Mouse (Mus musculus) neural tube, embryonic 12.5 days (tissue): ENCODE data around the gene Tmem151a. TPM values are rescaled to one million over a fixed set of nuclear protein-coding genes. Genes with fewer than 3 reads are reported as not detected.
A peak's percentile ranks its signal among the peaks of the same experiment; 100 is the strongest.

Experiments used
- ATAC-seq: fragments of 200-750 bp; cut with Nextera tagmentation; 2 replicates; pipeline ENCODE4 v1.8.0; 2017; ENCODE audit warnings: low read depth, mild to moderate bottlenecking, moderate TSS enrichment, moderate library complexity; ENCODE audit not compliant: low FRiP score
- H3K27ac ChIP-seq: fragments of 300-500 bp; sonication (generic); 2 replicates; pipeline ENCODE4 v1.5.1; 2016
- H3K27me3 ChIP-seq: fragments of 300-500 bp; sonication (generic); replicated peaks from 2 replicates; pipeline ENCODE4 v1.6.1; 2016; ENCODE audit warnings: mild to moderate bottlenecking
- H3K36me3 ChIP-seq: fragments of 300-500 bp; sonication (generic); 2 replicates; pipeline ENCODE4 v1.6.1; 2016; ENCODE audit warnings: mild to moderate bottlenecking
- H3K4me1 ChIP-seq: fragments of 300-500 bp; sonication (generic); 2 replicates; pipeline ENCODE4 v1.6.1; 2016
- H3K4me2 ChIP-seq: fragments of 300-500 bp; sonication (generic); replicated peaks from 2 replicates; pipeline ENCODE4 v1.6.1; 2016; ENCODE audit warnings: mild to moderate bottlenecking
- H3K4me3 ChIP-seq: fragments of 300-500 bp; sonication (generic); 2 replicates; pipeline ENCODE4 v1.5.1; 2016
- H3K9ac ChIP-seq: fragments of 300-500 bp; sonication (generic); 2 replicates; pipeline ENCODE4 v1.6.1; 2016; ENCODE audit warnings: mild to moderate bottlenecking
- H3K9me3 ChIP-seq: fragments of 300-500 bp; sonication (generic); 2 replicates; pipeline ENCODE4 v1.6.1; 2016; ENCODE audit warnings: mild to moderate bottlenecking
- WGBS: fragments of 180-500 bp; shearing (Covaris S2); methylation state at CpG from one replicate; pipeline ENCODE4 v1.1.7; 2016; 5-methylcytosine and 5-hydroxymethylcytosine counted together
- polyA plus RNA-seq: library from polyadenylated mRNA; unstranded; fragments of >200 nt; fragmentation: Nextera tagmentation; extraction: Ambion mirVana; gene quantifications from 2 replicates; pipeline ENCODE4 v1.2.1, GENCODE M21; 2016

Gene Tmem151a
- polyA plus RNA-seq, 1 experiment from 2014 or later, result 2.8 TPM

GRCm38 (mm10) chr19:5071545-5072369, 13.6 kb downstream of the Tmem151a start:
- ATAC-seq, result peak; percentile 75
- H3K27ac ChIP-seq, result peak overlapping the region; percentile 39; the same call in 1 of the 2 replicates
- H3K4me2 ChIP-seq, result peak overlapping the region; percentile 86
- no peaks in the 10 kb centered on the region for H3K9me3 ChIP-seq
- H3K36me3 ChIP-seq, result no peaks in the 10 kb centered on the region
- under 1% methylated on average over 40 of the region's 40 CpGs for WGBS
- peak overlapping the region; percentile 41; the same call in 1 of the 2 replicates for H3K9ac ChIP-seq
- H3K4me3 ChIP-seq, result peak overlapping the region; percentile 35
- peaks cover 48% of the 10 kb centered on the region for H3K27me3 ChIP-seq
- peaks cover 50% of the 10 kb centered on the region for H3K4me1 ChIP-seq

GRCm38 (mm10) chr19:5071077-5071476, 14.3 kb downstream of the Tmem151a start:
- Histone ChIP-seq H3K9ac (0 out of 2 replicates have a peak overlapping the region, but pooled peaks have one; percentile 41), H3K9me3 (no peaks in the 10 kb centered on the region), H3K4me1 (peaks cover 50% of the 10 kb centered on the region), H3K27ac (peak overlapping the region; percentile 39; the same call in 1 of the 2 replicates), H3K27me3 (peaks cover 52% of the 10 kb centered on the region), H3K36me3 (no peaks in the 10 kb centered on the region), H3K4me3 (peak overlapping the region; percentile 35), H3K4me2 (peak overlapping the region; percentile 86)
- no peak for ATAC-seq
- WGBS, result 10% methylated on average over 11 of the region's 11 CpGs

- peaks cover 57% of the 10 kb centered on the region for H3K27me3 ChIP-seq
Measured at GRCm38 (mm10) chr19:5069978-5070377, 15.4 kb downstream of the Tmem151a start.

GRCm38 (mm10) chr19:5069486-5069885, 15.8 kb downstream of the Tmem151a start:
- Histone ChIP-seq H3K9ac (no peak overlapping the region), H3K4me1 (peaks cover 57% of the 10 kb centered on the region), H3K4me3 (no peak overlapping the region), H3K4me2 (peak overlapping the region; percentile 86), H3K36me3 (no peaks in the 10 kb centered on the region), H3K27me3 (peaks cover 55% of the 10 kb centered on the region), H3K27ac (no peak overlapping the region), H3K9me3 (no peaks in the 10 kb centered on the region)
- no peak for ATAC-seq
- WGBS, result 87% methylated on average over 5 of the region's 5 CpGs

More at GRCm38 (mm10) chr19:5069978-5070377, 15.4 kb downstream of the Tmem151a start:
- H3K9ac ChIP-seq, result 0 out of 2 replicates have a peak overlapping the region, but pooled peaks have one; percentile 13
- peak overlapping the region; percentile 9; the same call in 1 of the 2 replicates for H3K4me3 ChIP-seq
- 81% methylated on average over 7 of the region's 7 CpGs for WGBS
- H3K27ac ChIP-seq, result no peak overlapping the region
- ATAC-seq, result no peak
- no peaks in the 10 kb centered on the region for H3K36me3 ChIP-seq
- peaks cover 55% of the 10 kb centered on the region for H3K4me1 ChIP-seq
- no peaks in the 10 kb centered on the region for H3K9me3 ChIP-seq
- peak overlapping the region; percentile 86 for H3K4me2 ChIP-seq

DNA sequence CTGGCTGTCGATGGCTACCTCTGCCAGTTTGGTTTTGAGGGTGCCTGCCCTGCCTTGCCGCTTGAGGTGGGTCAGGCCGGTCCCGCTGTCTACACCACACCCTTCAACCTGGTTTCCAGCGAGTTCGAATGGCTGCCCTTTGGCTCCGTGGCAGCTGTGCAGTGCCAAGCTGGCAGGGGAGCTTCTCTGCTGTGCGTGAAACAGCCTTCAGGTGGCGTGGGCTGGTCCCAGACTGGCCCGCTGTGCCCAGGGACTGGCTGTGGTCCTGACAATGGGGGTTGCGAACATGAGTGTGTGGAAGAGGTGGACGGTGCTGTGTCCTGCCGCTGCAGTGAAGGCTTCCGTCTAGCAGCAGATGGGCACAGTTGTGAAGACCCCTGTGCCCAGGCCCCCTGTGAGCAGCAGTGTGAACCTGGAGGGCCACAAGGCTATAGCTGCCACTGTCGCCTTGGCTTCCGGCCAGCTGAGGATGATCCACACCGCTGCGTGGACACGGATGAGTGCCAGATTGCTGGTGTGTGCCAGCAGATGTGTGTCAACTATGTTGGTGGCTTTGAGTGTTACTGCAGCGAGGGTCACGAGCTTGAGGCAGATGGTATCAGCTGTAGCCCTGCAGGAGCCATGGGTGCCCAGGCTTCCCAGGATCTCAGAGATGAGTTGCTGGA, 16.6 kb downstream of the Tmem151a start:
- peaks cover 49% of the 10 kb centered on the region for H3K27me3 ChIP-seq
- no peaks in the 10 kb centered on the region for H3K36me3 ChIP-seq
- no peak overlapping the region for H3K27ac ChIP-seq

GRCm38 (mm10) chr19:5067867-5068569, 17.3 kb downstream of the Tmem151a start, which contains the start of gene Cd248:
Gene Cd248 (plus strand): TSS chr19:5068078.
- H3K36me3 ChIP-seq, result no peaks in the 10 kb centered on the region
- peak within 1 kb of the TSS; percentile 86 for H3K4me2 ChIP-seq
- peaks cover 48% of the 10 kb centered on the region for H3K27me3 ChIP-seq
- H3K27ac ChIP-seq, result no peak within 1 kb of the TSS
- H3K9ac ChIP-seq, result peak within 1 kb of the TSS; percentile 77
- peak within 1 kb of the TSS; percentile 45 for H3K4me3 ChIP-seq
- H3K4me1 ChIP-seq, result peaks cover 57% of the 10 kb centered on the region
- no peaks in the 10 kb centered on the region for H3K9me3 ChIP-seq
- ATAC-seq, result no peak
- WGBS, result under 1% methylated on average over 55 of the region's 56 CpGs

More for the DNA sequence above, 16.6 kb downstream of the Tmem151a start:
- Histone ChIP-seq H3K9me3 (no peaks in the 10 kb centered on the region), H3K4me3 (peak overlapping the region; percentile 45), H3K9ac (peak overlapping the region; percentile 77), H3K4me1 (peaks cover 57% of the 10 kb centered on the region), H3K4me2 (peak overlapping the region; percentile 86)
- no peak for ATAC-seq
- 35% methylated on average over 21 of the region's 21 CpGs for WGBS

GRCm38 (mm10) chr19:5067040-5067799, 18.1 kb downstream of the Tmem151a start:
- ATAC-seq, result no peak
- peak overlapping the region; percentile 86 for H3K4me2 ChIP-seq
- peak overlapping the region; percentile 77 for H3K9ac ChIP-seq
- WGBS, result 9% methylated on average over 15 of the region's 15 CpGs
- peaks cover 52% of the 10 kb centered on the region for H3K4me1 ChIP-seq
- no peak overlapping the region for H3K27ac ChIP-seq
- H3K36me3 ChIP-seq, result no peaks in the 10 kb centered on the region
- peaks cover 48% of the 10 kb centered on the region for H3K27me3 ChIP-seq
- no peaks in the 10 kb centered on the region for H3K9me3 ChIP-seq
- peak overlapping the region; percentile 45 for H3K4me3 ChIP-seq

- Histone ChIP-seq H3K27ac (no peak overlapping the region), H3K36me3 (no peaks in the 10 kb centered on the region), H3K27me3 (peaks cover 42% of the 10 kb centered on the region), H3K4me2 (no peak overlapping the region), H3K4me1 (peaks cover 49% of the 10 kb centered on the region), H3K9ac (0 out of 2 replicates have a peak overlapping the region, but pooled peaks have one; percentile 3), H3K9me3 (no peaks in the 10 kb centered on the region), H3K4me3 (no peak overlapping the region)
- ATAC-seq, result no peak
- 69% methylated on average over 7 of the region's 7 CpGs for WGBS
Measured at GRCm38 (mm10) chr19:5065104-5065503, 20.2 kb downstream of the Tmem151a start.

DNA sequence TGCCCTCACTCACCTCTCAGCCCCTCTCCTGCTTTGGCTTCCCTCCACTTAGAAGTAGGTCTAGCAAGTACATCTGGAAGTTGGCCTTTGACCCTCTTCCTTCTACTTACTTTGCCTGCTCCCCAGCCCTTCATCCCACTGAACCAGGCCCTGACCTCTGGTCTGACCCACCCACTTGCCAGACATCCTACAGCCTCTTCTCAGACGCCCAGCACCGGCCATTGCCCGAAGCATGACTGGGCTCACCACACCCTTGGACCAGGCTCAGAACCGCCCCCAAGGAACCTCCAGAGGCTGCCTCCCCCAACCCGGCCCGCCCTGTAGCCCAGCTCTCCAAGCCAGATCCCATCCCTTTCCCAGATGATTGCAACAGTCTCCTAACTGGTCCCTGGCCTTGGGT, 22.9 kb downstream of the Tmem151a start:
- peaks cover 35% of the 10 kb centered on the region for H3K4me1 ChIP-seq
- H3K9me3 ChIP-seq, result no peaks in the 10 kb centered on the region
- H3K9ac ChIP-seq, result no peak overlapping the region
- H3K4me3 ChIP-seq, result no peak overlapping the region
- no peaks in the 10 kb centered on the region for H3K36me3 ChIP-seq
- WGBS, result 74% methylated on average over 6 of the region's 6 CpGs
- H3K27ac ChIP-seq, result no peak overlapping the region
- H3K27me3 ChIP-seq, result peaks cover 16% of the 10 kb centered on the region
- H3K4me2 ChIP-seq, result no peak overlapping the region
- no peak for ATAC-seq

DNA sequence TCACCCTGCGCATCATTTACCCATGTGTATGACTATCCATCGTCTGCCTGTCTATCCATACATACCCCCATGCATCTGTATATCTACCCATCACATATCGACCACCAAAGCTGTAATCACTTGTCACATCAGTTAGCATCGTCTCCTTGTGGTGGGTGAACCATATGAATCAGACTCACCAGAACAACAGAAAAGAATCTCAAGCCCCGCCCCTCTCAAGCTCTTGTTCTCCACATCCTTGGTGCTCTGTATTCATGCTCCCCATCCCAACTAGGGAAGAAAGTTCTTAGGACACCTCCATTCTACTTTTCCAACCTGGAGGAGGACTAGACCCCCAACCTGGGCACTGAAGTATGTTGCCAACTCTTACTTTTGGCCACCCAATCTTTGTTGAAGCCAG, 23.3 kb downstream of the Tmem151a start:
- Histone ChIP-seq H3K9ac (no peak overlapping the region), H3K4me2 (no peak overlapping the region), H3K27me3 (peaks cover 12% of the 10 kb centered on the region), H3K27ac (no peak overlapping the region), H3K4me3 (no peak overlapping the region), H3K36me3 (no peaks in the 10 kb centered on the region), H3K9me3 (no peaks in the 10 kb centered on the region), H3K4me1 (peaks cover 31% of the 10 kb centered on the region)
- no peak for ATAC-seq
- 90% methylated on average over 5 of the region's 5 CpGs for WGBS
